Mouse (Mus musculus): ENCODE data around the gene Fut7.
A peak's percentile ranks its signal among the peaks of the same experiment; 100 is the strongest.

The Fut7 gene

GRCm38 (mm10) chr2:25422587-25423410, at the start of gene Fut7:
TSS of gene Fut7 (plus strand) at chr2:25423267.
- no peaks in the 10 kb centered on the region for H3K36me3 ChIP-seq (ENCODE audit: control insufficient read depth, insufficient read depth, low read length, poor library complexity, severe bottlenecking)
- H3K27me3 ChIP-seq (ENCODE audit: control insufficient read depth, insufficient read depth, low read length, poor library complexity, severe bottlenecking) = no peaks in the 10 kb centered on the region
- peak; percentile 28 for DNase-seq (ENCODE audit: low read depth, low spot score)

- H3K36me3 ChIP-seq (ENCODE audit: control insufficient read depth, insufficient read depth, low read length, poor library complexity, severe bottlenecking) = no peaks in the 10 kb centered on the region
- H3K27me3 ChIP-seq (ENCODE audit: control insufficient read depth, insufficient read depth, low read length, poor library complexity, severe bottlenecking) = no peaks in the 10 kb centered on the region
- DNase-seq (ENCODE audit: low read depth, low spot score) = no peak
Observed at GRCm38 (mm10) chr2:25373431-25373830, 49.6 kb upstream of the Fut7 start.

- DNase-seq (ENCODE audit: low read depth, low spot score) = peak; percentile 68
- H3K27me3 ChIP-seq (ENCODE audit: control insufficient read depth, insufficient read depth, low read length, poor library complexity, severe bottlenecking) = no peaks in the 10 kb centered on the region
- H3K36me3 ChIP-seq (ENCODE audit: control insufficient read depth, insufficient read depth, low read length, poor library complexity, severe bottlenecking) = no peaks in the 10 kb centered on the region
Observed at GRCm38 (mm10) chr2:25376589-25376988, 46.5 kb upstream of the Fut7 start.

- Histone ChIP-seq H3K36me3 (ENCODE audit: control insufficient read depth, insufficient read depth, low read length, poor library complexity, severe bottlenecking) (no peaks in the 10 kb centered on the region), H3K27me3 (ENCODE audit: control insufficient read depth, insufficient read depth, low read length, poor library complexity, severe bottlenecking) (no peaks in the 10 kb centered on the region)
- no peak for DNase-seq (ENCODE audit: low read depth, low spot score)
Observed at GRCm38 (mm10) chr2:25384492-25384891, 38.6 kb upstream of the Fut7 start.

- DNase-seq (ENCODE audit: low read depth, low spot score) = no peak
- Histone ChIP-seq H3K36me3 (ENCODE audit: control insufficient read depth, insufficient read depth, low read length, poor library complexity, severe bottlenecking) (no peaks in the 10 kb centered on the region), H3K27me3 (ENCODE audit: control insufficient read depth, insufficient read depth, low read length, poor library complexity, severe bottlenecking) (no peaks in the 10 kb centered on the region)
Observed at GRCm38 (mm10) chr2:25391266-25391665, 31.8 kb upstream of the Fut7 start.

- Histone ChIP-seq H3K36me3 (ENCODE audit: control insufficient read depth, insufficient read depth, low read length, poor library complexity, severe bottlenecking) (no peaks in the 10 kb centered on the region), H3K27me3 (ENCODE audit: control insufficient read depth, insufficient read depth, low read length, poor library complexity, severe bottlenecking) (no peaks in the 10 kb centered on the region)
- no peak for DNase-seq (ENCODE audit: low read depth, low spot score)
Observed at GRCm38 (mm10) chr2:25394281-25395221, 28.5 kb upstream of the Fut7 start.

GRCm38 (mm10) chr2:25395721-25396596, 27.1 kb upstream of the Fut7 start, which contains the start of gene Entpd2:
TSS of gene Entpd2 (plus strand) at chr2:25395874.
- DNase-seq (ENCODE audit: low read depth, low spot score) = peak; percentile 36
- no peaks in the 10 kb centered on the region for H3K27me3 ChIP-seq (ENCODE audit: control insufficient read depth, insufficient read depth, low read length, poor library complexity, severe bottlenecking)
- H3K36me3 ChIP-seq (ENCODE audit: control insufficient read depth, insufficient read depth, low read length, poor library complexity, severe bottlenecking) = no peaks in the 10 kb centered on the region

- no peaks in the 10 kb centered on the region for H3K36me3 ChIP-seq (ENCODE audit: control insufficient read depth, insufficient read depth, low read length, poor library complexity, severe bottlenecking)
- DNase-seq (ENCODE audit: low read depth, low spot score) = no peak
Observed at GRCm38 (mm10) chr2:25396597-25396983, 26.5 kb upstream of the Fut7 start.

GRCm38 (mm10) chr2:25397010-25397409, 26.1 kb upstream of the Fut7 start:
- no peaks in the 10 kb centered on the region for H3K36me3 ChIP-seq (ENCODE audit: control insufficient read depth, insufficient read depth, low read length, poor library complexity, severe bottlenecking)
- no peak for DNase-seq (ENCODE audit: low read depth, low spot score)
- H3K27me3 ChIP-seq (ENCODE audit: control insufficient read depth, insufficient read depth, low read length, poor library complexity, severe bottlenecking) = no peaks in the 10 kb centered on the region

More at GRCm38 (mm10) chr2:25396597-25396983, 26.5 kb upstream of the Fut7 start:
- H3K27me3 ChIP-seq (ENCODE audit: control insufficient read depth, insufficient read depth, low read length, poor library complexity, severe bottlenecking) = no peaks in the 10 kb centered on the region

- no peaks in the 10 kb centered on the region for H3K36me3 ChIP-seq (ENCODE audit: control insufficient read depth, insufficient read depth, low read length, poor library complexity, severe bottlenecking)
- DNase-seq (ENCODE audit: low read depth, low spot score) = no peak
- no peaks in the 10 kb centered on the region for H3K27me3 ChIP-seq (ENCODE audit: control insufficient read depth, insufficient read depth, low read length, poor library complexity, severe bottlenecking)
Observed at GRCm38 (mm10) chr2:25398065-25398464, 25.0 kb upstream of the Fut7 start.

- Histone ChIP-seq H3K36me3 (ENCODE audit: control insufficient read depth, insufficient read depth, low read length, poor library complexity, severe bottlenecking) (no peaks in the 10 kb centered on the region), H3K27me3 (ENCODE audit: control insufficient read depth, insufficient read depth, low read length, poor library complexity, severe bottlenecking) (no peaks in the 10 kb centered on the region)
- no peak for DNase-seq (ENCODE audit: low read depth, low spot score)
Observed at GRCm38 (mm10) chr2:25399051-25399450, 24.0 kb upstream of the Fut7 start, which contains the start of gene Npdc1. TSS of gene Npdc1 (plus strand) at chr2:25399351.

- DNase-seq (ENCODE audit: low read depth, low spot score) = no peak
- H3K36me3 ChIP-seq (ENCODE audit: control insufficient read depth, insufficient read depth, low read length, poor library complexity, severe bottlenecking) = no peaks in the 10 kb centered on the region
- no peaks in the 10 kb centered on the region for H3K27me3 ChIP-seq (ENCODE audit: control insufficient read depth, insufficient read depth, low read length, poor library complexity, severe bottlenecking)
Observed at GRCm38 (mm10) chr2:25400291-25400690, 22.8 kb upstream of the Fut7 start.

GRCm38 (mm10) chr2:25400764-25401163, 22.3 kb upstream of the Fut7 start:
- peak; percentile 34 for DNase-seq (ENCODE audit: low read depth, low spot score)
- H3K36me3 ChIP-seq (ENCODE audit: control insufficient read depth, insufficient read depth, low read length, poor library complexity, severe bottlenecking) = no peaks in the 10 kb centered on the region
- no peaks in the 10 kb centered on the region for H3K27me3 ChIP-seq (ENCODE audit: control insufficient read depth, insufficient read depth, low read length, poor library complexity, severe bottlenecking)

GRCm38 (mm10) chr2:25402377-25402971, 20.6 kb upstream of the Fut7 start:
- peak; percentile 89 for DNase-seq (ENCODE audit: low read depth, low spot score)
- no peaks in the 10 kb centered on the region for H3K36me3 ChIP-seq (ENCODE audit: control insufficient read depth, insufficient read depth, low read length, poor library complexity, severe bottlenecking)
- H3K27me3 ChIP-seq (ENCODE audit: control insufficient read depth, insufficient read depth, low read length, poor library complexity, severe bottlenecking) = no peaks in the 10 kb centered on the region
